Mouse (Mus musculus) kidney, embryonic 15.5 days (tissue): ENCODE data around the gene Zfp553. TPM values are rescaled to one million over a fixed set of nuclear protein-coding genes. Genes with fewer than 3 reads are reported as not detected.

ENCODE experiments used
- ATAC-seq: fragments of 200-750 bp; cut with Nextera tagmentation; replicated peaks from 2 replicates; pipeline ENCODE4 v1.8.0; 2017; ENCODE audit warnings: moderate TSS enrichment; ENCODE audit not compliant: low FRiP score
- H3K27ac ChIP-seq: fragments of 300-500 bp; sonication (generic); 2 replicates; pipeline ENCODE4 v1.5.1; 2015; ENCODE audit warnings: mild to moderate bottlenecking, inconsistent platforms
- H3K27me3 ChIP-seq: fragments of 300-500 bp; sonication (generic); 2 replicates; pipeline ENCODE4 v1.6.1; 2015; ENCODE audit warnings: inconsistent platforms
- H3K36me3 ChIP-seq: fragments of 300-500 bp; sonication (generic); 2 replicates; pipeline ENCODE4 v1.6.1; 2015; ENCODE audit warnings: inconsistent platforms
- H3K4me1 ChIP-seq: fragments of 300-500 bp; sonication (generic); 2 replicates; pipeline ENCODE4 v1.6.1; 2015; ENCODE audit warnings: inconsistent platforms
- H3K4me2 ChIP-seq: fragments of 300-500 bp; sonication (generic); 2 replicates; pipeline ENCODE4 v1.6.1; 2015; ENCODE audit warnings: moderate library complexity, mild to moderate bottlenecking, inconsistent platforms
- H3K4me3 ChIP-seq: fragments of 300-500 bp; sonication (generic); replicated peaks from 2 replicates; pipeline ENCODE4 v1.5.1; 2015; ENCODE audit warnings: mild to moderate bottlenecking, inconsistent platforms
- H3K9ac ChIP-seq: fragments of 300-500 bp; sonication (generic); 2 replicates; pipeline ENCODE4 v1.6.1; 2015; ENCODE audit warnings: mild to moderate bottlenecking, inconsistent platforms
- H3K9me3 ChIP-seq: fragments of 300-500 bp; sonication (generic); replicated peaks from 2 replicates; pipeline ENCODE4 v1.6.1; 2016; ENCODE audit warnings: inconsistent platforms
- WGBS: fragments of 180-500 bp; shearing (Covaris S2); methylation state at CpG from one replicate; pipeline ENCODE4 v1.1.7; 2015; ENCODE audit warnings: mixed read lengths; 5-methylcytosine and 5-hydroxymethylcytosine counted together
- polyA plus RNA-seq: library from polyadenylated mRNA; unstranded; fragments of >200 nt; fragmentation: Nextera tagmentation; extraction: Ambion mirVana; gene quantifications from 2 replicates; pipeline ENCODE4 v1.2.1, GENCODE M21; 2015

The Zfp553 gene
- polyA plus RNA-seq, 1 experiment from 2014 or later = 46.1 TPM

DNA sequence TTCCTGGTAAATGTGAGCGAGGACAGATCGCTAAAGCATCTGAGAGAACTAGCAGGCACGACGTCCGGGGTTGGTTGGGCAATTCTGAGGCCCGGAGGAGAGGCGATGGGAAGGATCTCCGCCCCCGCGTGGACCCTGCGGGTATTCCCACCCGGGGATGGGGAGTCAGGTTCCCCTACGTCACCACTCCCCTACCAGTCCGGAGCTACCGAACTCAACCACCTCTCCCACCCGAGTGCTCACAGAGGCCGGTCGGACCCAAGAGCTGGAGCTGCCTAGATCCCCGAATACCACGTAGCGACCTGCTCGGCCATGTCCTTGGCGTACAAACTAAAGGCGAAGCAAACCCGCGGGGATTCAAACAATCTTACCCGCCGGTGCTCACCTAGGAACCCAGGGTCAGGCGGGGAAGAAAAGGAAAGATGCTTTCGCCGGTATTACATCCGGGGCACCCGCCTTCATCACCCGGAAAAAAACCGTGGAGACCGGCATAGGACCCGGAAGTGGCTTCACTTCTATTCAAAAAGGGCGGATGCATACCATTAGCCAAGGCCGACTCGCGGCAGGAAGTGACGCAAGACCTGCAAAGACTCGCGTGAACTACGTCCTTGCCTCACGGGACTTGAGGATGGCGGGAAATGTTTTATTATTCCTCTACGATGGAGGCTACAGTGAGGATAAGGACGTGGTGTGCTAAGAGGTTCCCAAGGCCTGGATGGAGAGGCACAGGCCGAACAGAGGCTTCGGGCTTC is 37.1 kb upstream of the Zfp553 start, which contains the start of gene Cd2bp2:
Cd2bp2 (minus strand) TSS at position 507 of the 752 bp plus-strand sequence.
- Histone ChIP-seq H3K9ac (peak within 1 kb of the TSS; percentile 83), H3K4me3 (peak within 1 kb of the TSS; percentile 81), H3K36me3 (peaks cover 78% of the 10 kb centered on the region), H3K27me3 (no peaks in the 10 kb centered on the region), H3K4me1 (peaks cover 29% of the 10 kb centered on the region), H3K27ac (peak within 1 kb of the TSS; percentile 94), H3K4me2 (peak within 1 kb of the TSS; percentile 84), H3K9me3 (no peaks in the 10 kb centered on the region)
- under 1% methylated on average over 51 of the region's 51 CpGs for WGBS
- peak; percentile 96 for ATAC-seq

DNA sequence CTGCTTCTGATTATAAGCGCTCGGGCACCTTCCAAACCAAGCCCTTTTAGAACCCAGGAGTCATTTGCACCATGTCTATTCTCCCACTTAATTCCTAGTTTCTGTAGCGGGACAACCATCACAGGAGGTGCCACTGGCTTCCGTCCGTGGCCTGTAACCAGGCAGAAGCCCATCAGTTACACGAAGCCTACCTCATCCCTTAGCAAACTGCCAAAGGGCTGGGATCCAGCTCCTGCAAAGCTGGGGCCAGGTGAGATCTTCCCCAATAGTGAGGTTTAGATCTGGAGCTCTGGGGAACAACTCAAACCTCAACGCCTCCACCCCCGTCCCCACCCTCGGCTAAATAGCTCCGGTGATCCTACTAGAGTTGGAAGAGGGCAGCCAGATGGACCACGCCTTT is 36.4 kb upstream of the Zfp553 start:
- Histone ChIP-seq H3K4me2 (peak overlapping the region; percentile 84), H3K27ac (peak overlapping the region; percentile 94), H3K36me3 (peaks cover 81% of the 10 kb centered on the region), H3K4me3 (peak overlapping the region; percentile 81), H3K4me1 (peaks cover 29% of the 10 kb centered on the region), H3K27me3 (no peaks in the 10 kb centered on the region), H3K9me3 (no peaks in the 10 kb centered on the region), H3K9ac (peak overlapping the region; percentile 60)
- 57% methylated on average over 11 of the region's 11 CpGs for WGBS
- ATAC-seq = no peak

DNA sequence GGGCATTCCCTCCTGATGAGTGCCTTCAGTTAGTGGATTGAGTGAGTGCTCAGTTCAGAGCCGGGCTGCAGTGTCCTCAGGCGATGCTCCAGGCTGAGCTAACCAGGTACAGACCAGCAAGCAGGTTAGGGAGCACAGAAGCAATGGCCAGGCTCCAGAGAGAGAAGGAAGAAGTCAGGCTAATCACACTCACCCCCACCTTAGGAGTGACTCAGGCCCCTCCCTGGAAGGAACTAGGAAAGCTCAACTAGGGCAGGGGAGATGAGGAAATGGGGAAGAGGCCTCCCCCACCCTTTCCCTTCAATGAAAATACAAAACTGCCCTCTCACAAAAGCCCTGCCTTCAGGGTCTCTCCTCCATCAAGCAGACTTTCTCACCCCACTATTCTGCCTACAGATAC is 26.3 kb upstream of the Zfp553 start:
- Histone ChIP-seq H3K4me1 (peaks cover 37% of the 10 kb centered on the region), H3K27ac (peak overlapping the region; percentile 93; the same call in 1 of the 2 replicates), H3K9me3 (no peaks in the 10 kb centered on the region), H3K4me2 (peak overlapping the region; percentile 91), H3K27me3 (no peaks in the 10 kb centered on the region), H3K9ac (peak overlapping the region; percentile 95), H3K36me3 (peaks cover 26% of the 10 kb centered on the region), H3K4me3 (peak overlapping the region; percentile 92)
- ATAC-seq = no peak
- 60% methylated on average over 2 of the region's 2 CpGs for WGBS

GRCm38 (mm10) chr7:127207374-127208294 is 25.2 kb upstream of the Zfp553 start:
- Histone ChIP-seq H3K4me3 (peak overlapping the region; percentile 92), H3K4me2 (peak overlapping the region; percentile 91), H3K9ac (peak overlapping the region; percentile 95), H3K27ac (peak overlapping the region; percentile 93), H3K9me3 (no peaks in the 10 kb centered on the region), H3K4me1 (peaks cover 37% of the 10 kb centered on the region), H3K27me3 (no peaks in the 10 kb centered on the region; the same call in 1 of the 2 replicates), H3K36me3 (peaks cover 16% of the 10 kb centered on the region)
- ATAC-seq = peak; percentile 3; the same call in 1 of the 2 replicates
- under 1% methylated on average over 53 of the region's 53 CpGs for WGBS

DNA sequence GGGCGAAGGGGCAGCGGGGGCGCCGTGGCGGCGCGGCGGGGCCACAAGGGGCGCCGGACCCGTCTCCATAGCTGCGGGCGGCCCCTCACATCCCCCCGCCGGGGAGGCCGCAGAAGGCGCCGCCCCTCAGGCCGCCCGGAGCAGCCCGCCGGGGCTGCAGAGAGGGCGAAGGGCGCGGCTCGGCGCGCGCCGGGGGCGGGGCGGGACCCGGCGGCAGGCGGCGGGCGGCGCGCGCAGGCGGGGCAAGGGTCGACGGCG is 24.6 kb upstream of the Zfp553 start, which contains the start of gene Tbc1d10b:
Tbc1d10b (minus strand) TSS at position 174 of the 258 bp plus-strand sequence.
- Histone ChIP-seq H3K36me3 (peaks cover 10% of the 10 kb centered on the region), H3K4me1 (peaks cover 37% of the 10 kb centered on the region), H3K4me2 (peak within 1 kb of the TSS; percentile 91), H3K4me3 (peak within 1 kb of the TSS; percentile 92), H3K9me3 (no peaks in the 10 kb centered on the region), H3K27me3 (no peaks in the 10 kb centered on the region; the same call in 1 of the 2 replicates), H3K27ac (peak within 1 kb of the TSS; percentile 93), H3K9ac (peak within 1 kb of the TSS; percentile 95)
- ATAC-seq = peak; percentile 43
- under 1% methylated on average over 33 of the region's 44 CpGs for WGBS

GRCm38 (mm10) chr7:127208553-127209438 is 24.1 kb upstream of the Zfp553 start, which contains the start of gene Mylpf:
Gene Mylpf, plus strand, starts transcription at chr7:127208890.
- Histone ChIP-seq H3K27ac (peak within 1 kb of the TSS; percentile 93), H3K4me2 (peak within 1 kb of the TSS; percentile 91), H3K9ac (peak within 1 kb of the TSS; percentile 95), H3K9me3 (no peaks in the 10 kb centered on the region), H3K4me3 (peak within 1 kb of the TSS; percentile 92), H3K36me3 (peaks cover 4% of the 10 kb centered on the region), H3K4me1 (peaks cover 36% of the 10 kb centered on the region), H3K27me3 (peaks cover under 1% of the 10 kb centered on the region; the same call in 1 of the 2 replicates)
- ATAC-seq = peak; percentile 96
- WGBS = under 1% methylated on average over 44 of the region's 44 CpGs

DNA sequence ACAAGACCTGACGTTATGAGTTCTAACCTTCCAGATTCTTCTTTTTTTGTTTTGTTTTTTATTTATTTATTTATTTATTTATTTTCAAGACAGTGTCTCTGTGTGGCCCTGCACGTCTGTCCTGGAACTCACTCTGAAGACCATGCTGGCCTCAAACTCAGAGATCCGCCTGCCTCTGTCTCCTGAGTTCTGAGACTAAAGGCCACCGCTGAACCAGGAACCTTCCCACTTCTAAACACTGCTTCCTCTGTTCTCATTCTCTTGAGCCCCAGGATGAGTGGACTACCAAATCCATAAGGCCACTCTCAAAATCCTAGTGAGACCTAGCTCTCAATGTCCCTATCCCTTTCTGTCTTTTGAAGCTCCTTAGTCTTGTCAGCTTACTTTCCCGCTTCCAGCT is 23.0 kb upstream of the Zfp553 start:
- Histone ChIP-seq H3K36me3 (no peaks in the 10 kb centered on the region), H3K9ac (no peak overlapping the region), H3K4me1 (peaks cover 43% of the 10 kb centered on the region), H3K27me3 (peaks cover 5% of the 10 kb centered on the region; the same call in 1 of the 2 replicates), H3K4me3 (no peak overlapping the region), H3K27ac (peak overlapping the region; percentile 93; the same call in 1 of the 2 replicates), H3K9me3 (no peaks in the 10 kb centered on the region), H3K4me2 (peak overlapping the region; percentile 91)
- no peak for ATAC-seq
- WGBS = 82% methylated on average over 5 of the region's 5 CpGs

DNA sequence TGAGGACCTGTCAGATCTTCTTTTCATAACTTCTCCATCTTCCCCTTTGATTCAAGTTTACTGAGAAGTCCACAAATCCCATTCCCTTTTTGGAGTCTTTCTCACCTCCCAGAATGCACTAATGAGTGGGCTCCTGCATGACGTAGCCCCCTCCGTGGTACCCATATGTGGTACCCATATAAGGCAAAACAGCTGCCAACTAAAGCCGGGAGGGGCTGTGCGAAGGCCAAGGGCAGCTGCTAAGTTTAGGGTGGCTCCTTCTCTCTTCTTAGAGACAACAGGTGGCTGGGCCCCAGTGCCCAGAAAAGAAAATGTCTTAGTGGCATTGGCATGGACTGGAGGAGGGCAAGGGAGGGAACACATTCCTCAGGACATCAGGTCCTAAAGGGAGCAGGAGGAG is 22.6 kb upstream of the Zfp553 start:
- H3K9ac ChIP-seq = no peak overlapping the region
- no peak overlapping the region for H3K27ac ChIP-seq
- no peak for ATAC-seq
- H3K9me3 ChIP-seq = no peaks in the 10 kb centered on the region
- H3K27me3 ChIP-seq = peaks cover 5% of the 10 kb centered on the region; the same call in 1 of the 2 replicates
- H3K4me3 ChIP-seq = no peak overlapping the region
- peaks cover 45% of the 10 kb centered on the region for H3K4me1 ChIP-seq
- H3K36me3 ChIP-seq = no peaks in the 10 kb centered on the region
- no peak overlapping the region for H3K4me2 ChIP-seq
- WGBS = 91% methylated on average over 4 of the region's 4 CpGs

DNA sequence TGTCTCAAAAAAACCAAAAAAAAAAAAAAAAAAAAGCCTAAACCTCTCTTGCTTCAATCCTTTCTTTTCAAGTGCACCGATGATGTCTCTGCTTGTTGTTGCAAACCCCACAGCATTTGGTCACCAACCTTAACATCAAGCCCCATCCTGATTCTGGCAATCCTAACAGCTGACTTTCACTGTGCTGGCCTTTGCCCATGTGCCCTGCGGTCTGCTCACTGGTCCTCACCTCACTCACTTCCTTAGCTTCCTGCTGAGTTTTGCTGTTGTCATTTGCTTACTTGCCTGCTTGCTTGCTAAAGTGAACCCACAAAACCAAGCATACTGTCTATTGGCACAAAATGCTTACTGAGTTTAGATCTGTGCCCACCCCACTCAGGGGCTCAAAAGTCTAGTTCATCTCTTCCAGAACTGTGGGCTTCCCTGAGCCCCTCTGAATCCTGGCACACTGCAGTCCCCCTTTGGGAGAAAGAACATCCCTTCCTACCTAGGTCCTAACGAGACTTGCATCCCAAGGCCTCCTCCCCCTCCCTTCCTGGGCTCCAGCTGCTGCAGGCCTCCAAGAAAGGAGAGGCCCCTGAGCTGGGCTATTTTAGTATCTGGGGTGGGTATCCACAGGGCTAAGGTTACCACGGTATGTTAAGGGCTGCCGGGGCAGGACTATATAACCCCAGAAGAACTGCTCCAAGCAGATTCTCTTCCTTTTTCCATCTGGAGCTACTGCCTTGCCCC is 21.7 kb upstream of the Zfp553 start:
- H3K27ac ChIP-seq = no peak overlapping the region

DNA sequence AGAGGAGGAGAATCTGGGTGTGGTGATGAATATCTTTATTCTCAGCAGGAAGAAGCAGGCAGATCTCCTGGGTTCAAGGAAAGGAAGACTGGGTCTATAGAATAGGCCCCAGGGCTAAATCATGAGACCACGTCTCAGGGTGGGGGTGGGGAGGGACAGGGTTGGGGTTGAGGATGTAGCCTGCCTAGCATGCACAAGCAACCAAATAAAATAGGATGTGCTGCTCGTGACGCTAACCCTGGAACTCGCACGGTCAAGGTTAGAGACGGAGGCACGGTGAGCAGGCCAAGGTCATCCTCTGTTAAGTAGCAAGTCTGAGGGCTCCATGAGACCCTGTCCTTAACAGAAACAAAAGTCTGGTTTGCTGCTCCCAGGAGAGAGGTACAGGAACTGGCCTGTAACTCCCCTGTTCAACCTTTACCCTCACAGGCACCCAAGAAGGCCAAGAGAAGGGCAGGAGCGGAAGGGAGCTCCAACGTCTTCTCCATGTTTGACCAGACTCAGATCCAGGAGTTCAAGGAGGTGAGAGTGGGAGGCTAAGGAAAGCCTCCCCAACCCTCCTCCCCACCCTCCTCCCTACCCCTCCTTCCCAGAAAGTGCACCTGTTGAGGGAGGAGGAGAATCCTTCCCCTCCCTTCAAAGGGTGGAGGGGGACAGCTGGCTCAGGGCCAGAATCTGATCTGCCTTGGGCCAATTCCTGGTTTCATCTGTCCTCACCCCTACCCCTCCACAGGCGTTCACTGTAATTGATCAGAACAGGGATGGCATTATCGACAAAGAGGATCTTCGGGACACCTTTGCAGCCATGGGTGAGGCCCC is 20.2 kb upstream of the Zfp553 start:
- no peaks in the 10 kb centered on the region for H3K36me3 ChIP-seq
- H3K27ac ChIP-seq = no peak overlapping the region
- no peak overlapping the region for H3K9ac ChIP-seq
- WGBS = 82% methylated on average over 12 of the region's 12 CpGs
- H3K27me3 ChIP-seq = peaks cover 5% of the 10 kb centered on the region; the same call in 1 of the 2 replicates
- peaks cover 29% of the 10 kb centered on the region for H3K4me1 ChIP-seq
- H3K4me3 ChIP-seq = no peak overlapping the region
- no peak overlapping the region for H3K4me2 ChIP-seq
- H3K9me3 ChIP-seq = no peaks in the 10 kb centered on the region
- ATAC-seq = no peak

More for the DNA sequence above, 21.7 kb upstream of the Zfp553 start:
- peaks cover 44% of the 10 kb centered on the region for H3K4me1 ChIP-seq
- peaks cover 5% of the 10 kb centered on the region; the same call in 1 of the 2 replicates for H3K27me3 ChIP-seq
- H3K9ac ChIP-seq = no peak overlapping the region
- H3K4me3 ChIP-seq = no peak overlapping the region
- H3K9me3 ChIP-seq = no peaks in the 10 kb centered on the region
- 69% methylated on average over 5 of the region's 5 CpGs for WGBS
- H3K36me3 ChIP-seq = no peaks in the 10 kb centered on the region
- no peak for ATAC-seq
- H3K4me2 ChIP-seq = no peak overlapping the region
